Mouse (Mus musculus) thymus, postnatal 4 days (tissue): ENCODE measurements around the gene Ezh1.

Source experiments
- DNase-seq: peaks from one replicate; pipeline ENCODE4 v3.0.0; 2021

The Ezh1 gene

GRCm38 (mm10) chr11:101199555-101199954 is 26.7 kb downstream of the Ezh1 start:
- no peak for DNase-seq

DNA sequence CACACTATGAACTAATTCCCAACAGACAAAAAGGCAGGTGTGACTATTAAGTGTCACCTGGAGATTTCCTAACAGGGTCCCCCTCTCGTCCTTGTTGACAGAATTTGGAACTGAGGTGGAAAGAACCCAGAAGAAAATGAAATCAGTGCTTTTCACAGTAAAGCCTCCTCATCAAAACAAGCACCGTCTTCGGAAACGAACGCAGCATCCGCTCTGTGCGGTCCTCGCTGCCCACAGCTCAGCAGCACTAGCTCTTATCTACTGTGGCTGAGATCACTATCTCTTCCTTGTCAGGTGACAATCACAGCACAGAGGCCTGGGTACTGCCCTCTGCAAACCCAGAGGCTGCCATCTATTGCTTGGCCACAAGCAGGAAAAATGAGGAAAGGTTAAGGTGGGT is 30.1 kb downstream of the Ezh1 start:
- DNase-seq: no peak

DNA sequence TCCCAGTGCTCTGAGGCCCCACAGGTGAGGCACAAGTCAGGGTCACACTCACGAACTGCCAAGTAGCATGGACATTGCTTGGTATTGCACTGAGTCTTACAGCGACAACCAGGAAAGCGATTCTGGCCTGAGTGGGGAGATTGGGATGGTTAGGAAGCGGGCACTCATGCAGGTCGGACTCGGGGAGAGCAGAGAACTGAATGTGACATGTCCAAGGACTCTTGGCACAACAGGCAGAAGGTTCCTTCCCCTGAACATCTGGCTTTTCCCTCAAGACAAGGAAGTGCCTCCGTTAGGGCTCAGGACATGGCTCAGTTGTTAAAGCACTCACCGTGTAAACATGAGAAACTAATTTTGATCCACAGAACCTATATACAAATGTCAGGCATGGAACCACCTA is 30.7 kb downstream of the Ezh1 start:
- no peak for DNase-seq

DNA sequence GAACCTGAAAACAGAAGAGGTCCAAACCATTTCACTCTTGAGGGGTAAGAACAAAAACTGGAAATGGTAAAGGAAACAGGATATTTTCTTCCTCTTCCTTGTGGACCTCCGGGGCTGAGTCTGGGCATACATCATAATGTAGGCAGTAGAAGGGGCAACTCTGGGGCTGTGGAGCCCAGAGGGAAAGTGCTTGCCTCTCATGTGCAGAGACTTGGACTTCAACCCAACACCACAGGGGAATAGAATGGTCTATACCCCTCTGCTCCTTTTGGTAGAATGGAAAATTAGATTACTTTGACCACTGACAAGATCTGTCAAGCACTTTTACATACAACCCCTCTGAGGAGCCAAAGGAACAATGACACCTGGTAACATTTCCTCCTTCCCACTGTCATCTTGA is 31.2 kb downstream of the Ezh1 start:
- DNase-seq: no peak

GRCm38 (mm10) chr11:101194643-101195042 is 31.6 kb downstream of the Ezh1 start:
- peak; percentile 48 for DNase-seq

GRCm38 (mm10) chr11:101194137-101194536 is 32.1 kb downstream of the Ezh1 start:
- no peak for DNase-seq

- DNase-seq: no peak
These were observed 33.2 kb downstream of the Ezh1 start for GRCm38 (mm10) chr11:101193076-101193475.

GRCm38 (mm10) chr11:101192646-101193045 is 33.6 kb downstream of the Ezh1 start:
- DNase-seq: no peak

DNA sequence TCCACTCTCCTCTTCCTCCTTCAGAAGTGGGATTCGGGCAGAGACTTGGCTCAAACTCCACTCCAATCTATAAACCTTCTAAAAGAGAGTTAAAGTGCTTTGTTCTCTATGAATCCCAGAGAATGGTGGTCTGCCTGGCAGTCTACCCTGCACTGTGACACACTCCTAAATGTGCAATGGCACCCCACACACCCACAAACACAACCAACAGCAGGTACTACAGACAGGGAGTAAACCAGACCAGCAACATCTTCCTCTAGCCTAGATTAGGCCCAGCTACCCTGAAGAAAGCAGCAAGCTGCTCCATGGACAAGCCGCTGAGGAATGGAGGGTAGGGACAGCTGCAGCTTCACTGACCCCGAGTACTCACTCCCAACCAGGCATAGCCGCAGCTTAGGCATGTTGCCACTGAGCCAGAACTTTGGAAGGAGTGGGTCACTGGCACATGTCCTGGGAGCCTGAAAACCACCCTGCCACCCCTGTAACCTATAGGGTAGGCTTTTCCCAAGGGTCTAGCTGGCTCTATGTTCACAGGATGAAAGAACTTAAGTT is 34.3 kb downstream of the Ezh1 start:
- DNase-seq: no peak

DNA sequence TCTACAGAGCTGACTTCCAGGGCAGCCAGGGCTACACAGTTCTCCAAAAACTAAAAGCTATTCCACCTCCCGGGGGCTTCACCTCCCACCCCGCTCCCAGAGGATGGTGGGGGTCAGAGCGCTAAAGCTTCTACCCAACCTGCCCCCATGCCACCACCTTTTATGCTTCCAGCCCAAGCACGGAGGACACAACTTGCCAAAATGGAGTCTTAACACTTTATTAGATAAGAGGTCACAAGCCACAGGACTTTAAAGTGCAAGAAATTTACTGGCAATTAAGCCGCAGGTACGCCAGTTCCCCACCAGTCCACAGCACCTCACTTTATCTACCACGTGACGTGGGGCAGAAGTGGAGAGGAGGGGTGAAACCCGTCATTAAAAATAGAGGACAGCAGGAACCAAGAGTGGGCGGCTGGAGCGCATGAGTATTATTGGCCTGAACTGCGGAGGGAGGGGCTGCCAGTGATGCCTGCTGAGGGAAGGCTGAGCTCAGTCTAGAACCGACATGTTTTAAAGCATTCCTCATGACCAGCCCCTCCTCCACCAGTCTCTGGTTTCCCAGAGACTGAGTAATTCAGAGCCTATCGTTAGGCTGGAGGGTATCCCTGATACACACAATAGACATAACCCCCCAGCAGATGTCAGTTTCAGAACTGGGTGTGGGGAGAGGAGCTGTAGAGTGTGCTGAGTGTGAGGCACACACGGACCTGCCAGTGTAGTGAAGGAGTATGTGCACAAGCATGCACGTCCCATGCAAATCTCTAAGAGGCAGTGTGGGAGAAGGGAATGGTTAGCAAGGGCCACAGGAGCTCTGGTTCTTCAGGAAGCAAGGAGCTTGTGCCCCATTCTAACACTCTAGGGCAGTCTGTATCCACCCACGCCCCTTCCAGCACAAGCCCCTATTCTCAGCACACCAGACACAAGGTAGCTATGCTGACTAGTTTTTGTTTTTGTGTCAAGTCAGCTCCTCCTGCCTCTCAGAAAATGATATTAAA is 35.1 kb downstream of the Ezh1 start:
- no peak for DNase-seq

- no peak for DNase-seq
These were observed 35.9 kb downstream of the Ezh1 start for GRCm38 (mm10) chr11:101190181-101190912.

DNA sequence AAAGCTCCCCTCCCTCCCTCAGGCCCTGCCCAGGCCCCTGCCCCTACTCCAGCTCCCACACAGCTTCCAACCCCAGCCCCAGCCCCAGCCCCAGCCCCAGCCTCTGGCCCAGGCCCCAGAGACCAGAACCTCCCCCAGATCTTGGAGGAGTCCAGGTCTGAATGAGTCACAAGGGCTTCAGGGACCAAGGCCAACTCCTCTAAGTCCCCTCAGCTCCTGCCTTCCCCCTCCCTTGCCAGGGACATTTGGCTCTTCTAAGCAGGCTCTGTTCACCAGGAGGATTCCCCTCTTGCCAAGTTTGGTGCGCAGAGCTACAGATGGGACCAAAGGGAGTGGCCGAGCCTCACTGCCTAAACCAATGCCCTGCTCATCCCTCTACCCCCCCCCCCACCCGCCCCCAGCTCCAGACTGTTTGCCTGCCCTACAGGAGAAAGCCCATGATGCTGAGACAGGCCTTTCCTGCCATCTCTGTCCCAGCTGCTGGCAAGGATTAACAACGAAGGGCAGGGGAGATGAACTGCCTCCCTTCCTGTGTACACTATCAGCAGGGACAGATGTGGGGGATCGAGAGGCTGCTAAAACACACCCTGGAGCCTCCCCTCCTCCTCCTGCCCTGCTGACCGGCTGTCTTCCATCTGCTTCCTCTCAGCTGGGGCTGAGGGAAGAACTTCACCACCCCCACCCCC is 36.6 kb downstream of the Ezh1 start:
- DNase-seq: no peak

- DNase-seq: no peak
These were observed 38.0 kb downstream of the Ezh1 start for GRCm38 (mm10) chr11:101188166-101188805.

GRCm38 (mm10) chr11:101187541-101187940 is 38.7 kb downstream of the Ezh1 start:
- no peak for DNase-seq

GRCm38 (mm10) chr11:101186526-101187247 is 39.6 kb downstream of the Ezh1 start:
- no peak for DNase-seq

GRCm38 (mm10) chr11:101185441-101185840 is 40.8 kb downstream of the Ezh1 start:
- DNase-seq: no peak

GRCm38 (mm10) chr11:101184984-101185383 is 41.3 kb downstream of the Ezh1 start:
- DNase-seq: no peak

DNA sequence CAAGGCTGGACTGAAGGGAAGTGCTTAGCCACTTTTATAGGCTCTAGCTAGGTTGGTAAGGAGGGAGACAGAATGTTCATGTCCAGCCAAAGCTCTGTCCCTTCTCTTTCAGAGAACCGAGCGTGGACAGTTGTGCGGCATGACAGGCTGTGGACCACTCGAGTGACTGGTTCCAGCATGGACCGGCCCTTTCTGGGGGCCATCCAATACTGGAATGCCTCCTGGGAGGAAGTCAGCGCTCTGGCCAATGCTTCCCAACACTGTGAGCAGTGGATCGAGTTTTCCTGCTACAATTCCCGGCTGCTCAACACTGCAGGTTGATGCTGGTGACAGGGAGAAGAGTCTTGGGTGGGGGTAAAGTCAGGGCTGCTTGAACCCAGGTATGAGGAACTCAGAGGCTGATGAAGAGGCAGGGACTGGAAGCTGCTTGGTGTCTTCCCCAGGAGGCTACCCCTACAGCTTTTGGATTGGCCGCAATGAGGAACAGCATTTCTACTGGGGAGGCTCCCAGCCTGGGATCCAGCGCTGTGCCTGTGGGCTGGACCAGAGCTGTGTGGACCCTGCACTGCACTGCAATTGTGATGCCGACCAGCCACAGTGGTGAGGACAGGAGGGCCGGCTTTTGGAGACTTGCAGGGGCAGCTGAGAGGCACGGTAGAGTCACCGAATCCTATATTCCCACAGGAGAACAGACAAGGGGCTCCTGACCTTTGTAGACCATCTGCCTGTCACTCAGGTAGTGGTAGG is 43.3 kb downstream of the Ezh1 start:
- no peak for DNase-seq

DNA sequence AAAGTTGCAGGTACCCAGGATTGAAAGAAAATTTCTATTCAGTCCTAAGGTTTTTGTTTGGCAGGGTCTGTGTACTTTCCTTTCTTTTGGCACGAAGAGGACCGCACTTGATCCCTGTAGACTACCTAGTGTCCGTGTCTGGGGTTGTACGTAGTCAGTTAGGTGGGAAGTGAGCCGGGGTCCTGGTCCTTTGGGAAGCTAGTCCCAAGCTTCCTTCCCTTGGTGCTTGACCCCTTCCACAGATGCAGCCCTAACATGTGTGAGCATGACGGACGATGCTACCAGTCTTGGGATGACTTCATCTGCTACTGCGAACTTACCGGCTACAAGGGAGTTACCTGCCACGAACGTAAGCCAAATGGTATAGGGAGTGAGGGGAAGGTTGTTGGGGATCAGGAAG is 44.3 kb downstream of the Ezh1 start:
- no peak for DNase-seq

GRCm38 (mm10) chr11:101180846-101181740 is 45.2 kb downstream of the Ezh1 start:
- peak; percentile 75 for DNase-seq
